Mouse (Mus musculus): Measurements from ENCODE around the gene Amfr.

- TF ChIP-seq MAX (IDR thresholded peaks at IDR 0.05) (no peak), CTCF (IDR thresholded peaks at IDR 0.05; ENCODE audit: control insufficient read depth, insufficient read depth, insufficient read length) (no peak), USF1 (IDR thresholded peaks at IDR 0.05; ENCODE audit: low read depth) (no peak), MYOD1 (IDR thresholded peaks at IDR 0.05; ENCODE audit: control insufficient read depth, insufficient read length, low read depth) (no peak), CEBPB (IDR thresholded peaks at IDR 0.05; ENCODE audit: low read depth) (no peak), FOSL1 (IDR thresholded peaks at IDR 0.05; ENCODE audit: insufficient read depth, low read length, poor library complexity, severe bottlenecking) (no peak)
These were observed 477 bp upstream of the Amfr start for GRCm38 (mm10) chr8:94013026-94013612.
